Mouse (Mus musculus) urinary bladder, postnatal 25 days (tissue): ENCODE measurements around the gene Erv3.
A peak's percentile ranks its signal among the peaks of the same experiment; 100 is the strongest.
"Not testable (repeated sequence)": the region's sequence is repeated elsewhere in the genome, so short reads cannot be mapped to it uniquely, and the experiment has no call there.

ENCODE experiments used
- DNase-seq: peaks from one replicate; pipeline ENCODE4 v3.0.0; 2022; ENCODE audit warnings: low spot score

Erv3 gene

DNA sequence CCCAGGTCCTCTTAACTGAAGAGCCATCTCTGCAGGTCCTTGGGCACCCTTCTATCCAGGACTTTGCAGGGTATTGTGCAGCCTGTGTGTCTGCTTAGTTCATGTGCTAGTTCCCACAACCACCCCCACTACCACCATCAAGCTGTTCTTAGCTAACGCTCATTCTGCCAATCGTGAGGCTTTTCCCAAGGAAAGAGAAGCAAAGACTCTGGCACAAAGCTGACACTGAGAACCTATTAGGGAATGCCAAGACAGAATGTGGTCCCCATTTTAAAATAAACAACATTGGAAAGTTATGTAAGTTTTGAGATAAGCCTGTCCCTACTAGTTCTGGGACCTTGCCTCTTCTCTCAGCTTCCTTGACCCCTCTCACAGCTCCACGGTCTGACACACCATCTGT lies 3.9 kb upstream of the Erv3 start:
- DNase-seq: no peak

DNA sequence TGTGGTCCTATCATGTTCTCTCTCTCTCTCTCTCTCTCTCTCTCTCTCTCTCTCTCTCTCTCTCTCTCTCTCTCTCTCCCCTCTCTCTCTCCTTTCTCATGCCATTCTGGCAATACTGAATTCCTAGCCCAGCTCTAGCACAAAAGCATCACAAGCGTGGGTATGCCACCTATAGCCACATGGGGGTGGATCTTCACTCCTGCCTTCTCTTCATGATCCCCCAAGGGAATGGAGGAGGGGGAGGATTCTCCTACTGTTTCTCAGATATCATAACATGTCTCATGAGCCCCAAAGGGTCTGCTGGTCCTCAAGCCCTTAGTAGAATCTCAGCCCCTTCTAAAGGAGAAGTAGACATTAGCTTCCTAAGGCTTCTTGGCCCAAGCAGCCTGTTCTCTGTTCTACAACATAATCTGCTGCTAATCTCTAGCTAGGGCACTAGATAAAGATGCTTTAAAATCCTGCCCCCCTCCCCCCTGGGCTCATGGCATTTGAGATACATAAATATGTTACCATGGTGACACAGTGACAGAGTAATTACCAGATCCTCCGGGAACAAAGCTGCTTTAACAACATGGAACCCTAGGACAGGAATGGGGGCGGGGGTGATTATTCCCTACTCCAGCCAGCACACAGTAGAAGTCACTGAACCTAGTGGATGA lies 3.2 kb upstream of the Erv3 start:
- no peak for DNase-seq

- DNase-seq: no peak
Observed at GRCm38 (mm10) chr2:131857838-131858237, 1.7 kb downstream of the Erv3 start.

DNA sequence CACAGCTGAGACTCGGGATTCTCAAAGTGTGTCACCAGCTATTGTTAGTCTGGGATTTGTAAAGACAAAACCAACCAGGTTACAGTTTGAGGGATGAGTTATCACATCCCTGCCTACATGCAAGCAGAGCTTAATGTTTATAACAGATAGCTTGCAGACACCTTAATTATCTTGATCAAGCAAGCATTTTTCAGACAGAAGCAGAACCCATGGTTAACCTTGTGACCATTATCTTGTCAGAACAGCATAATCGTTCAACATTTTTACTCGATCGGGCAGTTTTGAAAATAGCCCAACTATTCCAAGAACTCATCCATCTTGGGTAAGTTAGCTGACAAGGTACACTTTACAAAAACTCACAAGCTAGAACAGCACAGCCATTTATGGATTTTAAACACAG lies 5.8 kb downstream of the Erv3 start:
- no peak for DNase-seq

- DNase-seq: no peak
Observed at GRCm38 (mm10) chr2:131851333-131852092, 8.0 kb downstream of the Erv3 start.

DNA sequence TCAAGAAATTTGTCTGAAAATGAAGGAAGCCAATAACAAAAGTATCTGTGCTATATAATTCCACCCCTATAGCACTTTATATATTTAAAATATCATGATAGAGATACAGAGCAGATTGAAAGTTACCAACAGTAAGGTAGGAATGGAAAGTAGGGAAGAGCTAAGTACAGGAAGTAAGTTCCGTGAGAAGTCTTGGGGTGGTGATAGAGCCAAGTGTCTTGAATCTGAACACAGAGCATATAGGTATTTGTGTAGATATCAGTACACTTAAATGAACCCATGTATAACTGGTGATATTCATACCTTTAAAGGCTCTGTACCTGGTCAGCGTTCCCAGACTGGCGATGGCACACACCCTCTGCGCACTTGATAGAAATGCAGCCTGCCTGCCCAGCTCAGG lies 9.5 kb downstream of the Erv3 start:
- DNase-seq: no peak

- no peak for DNase-seq
Observed at GRCm38 (mm10) chr2:131847501-131848359, 11.8 kb downstream of the Erv3 start.

DNA sequence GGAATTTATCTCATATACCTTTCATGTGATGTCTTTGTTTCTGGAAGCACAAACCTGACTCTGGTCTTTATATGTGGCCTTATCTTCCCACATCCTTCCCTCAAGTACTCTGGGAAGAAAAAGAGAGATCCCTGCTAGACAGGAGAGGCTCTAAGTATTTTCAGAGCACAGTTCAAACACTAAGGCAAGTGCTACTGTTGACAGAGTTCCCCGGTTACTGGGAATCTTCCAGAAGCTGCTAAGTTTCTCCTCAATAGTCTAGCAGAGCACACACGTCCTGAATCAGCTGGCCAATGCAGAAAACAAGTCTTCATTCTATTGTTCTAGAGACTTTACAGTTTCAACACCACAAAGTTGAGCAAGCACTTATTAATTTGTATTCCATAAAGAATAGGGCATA lies 12.7 kb downstream of the Erv3 start:
- no peak for DNase-seq

DNA sequence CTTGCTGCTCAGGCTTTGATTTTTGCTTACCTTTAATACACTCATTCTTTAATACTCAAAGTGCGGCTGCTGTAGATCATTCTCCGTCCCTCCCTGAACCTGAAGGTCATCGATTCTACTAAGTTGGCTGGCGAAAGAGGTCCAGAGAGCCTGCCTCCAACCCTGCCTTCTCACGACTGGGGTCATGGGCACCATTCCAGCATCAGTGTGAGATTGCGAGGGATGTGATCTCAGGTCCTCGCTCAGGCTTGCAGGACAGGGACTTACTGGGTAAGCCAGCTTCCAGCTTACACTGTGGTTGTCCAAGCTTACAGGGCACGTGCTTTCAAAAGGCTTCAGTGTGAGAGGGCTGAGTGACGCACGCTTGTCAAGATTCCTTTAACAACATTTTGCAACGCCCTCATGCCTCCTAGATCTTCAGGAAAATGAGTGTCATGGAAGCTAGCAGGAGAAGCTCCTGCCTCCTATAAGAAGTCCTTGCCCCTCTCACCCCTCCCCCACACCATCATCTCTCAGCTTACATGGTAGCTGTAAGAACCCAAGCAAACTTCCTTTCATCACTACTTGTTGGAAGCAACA lies 13.3 kb downstream of the Erv3 start:
- no peak for DNase-seq

GRCm38 (mm10) chr2:131845671-131846070 lies 13.9 kb downstream of the Erv3 start:
- DNase-seq: no peak

DNA sequence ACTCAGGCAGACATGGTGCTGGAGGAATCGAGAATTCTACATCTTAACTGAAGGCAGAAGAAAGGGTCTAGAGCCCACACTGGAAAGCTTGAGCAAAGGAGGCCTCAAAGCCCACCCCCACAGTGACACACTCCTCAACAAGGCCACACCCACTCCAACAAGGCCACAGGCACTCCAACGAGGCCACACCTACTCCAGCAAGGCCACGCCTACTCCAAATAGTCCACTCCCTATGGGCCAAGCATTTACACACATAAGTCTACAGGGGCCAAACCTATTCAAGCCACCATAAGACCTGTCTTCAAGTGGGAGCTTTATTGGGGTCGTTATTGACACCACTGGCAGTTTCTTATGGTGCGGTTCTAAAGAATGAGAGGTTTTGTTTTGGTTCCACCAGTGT lies 17.0 kb downstream of the Erv3 start:
- no peak for DNase-seq

GRCm38 (mm10) chr2:131841321-131841693 lies 18.2 kb downstream of the Erv3 start:
- DNase-seq: no peak

GRCm38 (mm10) chr2:131840611-131841320 lies 18.8 kb downstream of the Erv3 start:
- DNase-seq: no peak

- DNase-seq: no peak
Observed at GRCm38 (mm10) chr2:131834296-131834695, 25.3 kb downstream of the Erv3 start.

DNA sequence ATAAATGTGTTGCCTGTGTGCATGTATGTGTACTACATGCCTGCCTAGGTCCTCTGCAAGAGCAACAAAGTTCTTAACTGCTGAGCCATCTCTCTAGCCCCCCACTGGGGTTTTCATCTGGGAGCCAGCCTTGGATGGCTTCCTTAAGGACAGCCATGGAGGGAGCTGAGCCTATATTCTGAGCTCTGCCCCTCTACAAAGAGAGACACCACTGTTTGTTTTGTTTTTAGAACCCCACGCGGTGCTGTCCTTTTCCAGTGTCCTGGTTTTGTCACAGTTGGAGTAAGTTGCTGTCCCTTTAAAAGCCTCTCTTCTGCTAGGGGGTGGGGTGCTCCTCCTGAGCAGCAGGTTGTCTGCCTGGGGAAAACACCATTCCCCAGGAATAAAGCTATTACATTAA lies 27.7 kb downstream of the Erv3 start:
- no peak for DNase-seq

- DNase-seq: not testable (repeated sequence)
Observed at GRCm38 (mm10) chr2:131830945-131831344, 28.6 kb downstream of the Erv3 start.

- DNase-seq: peak; percentile 48
Observed at GRCm38 (mm10) chr2:131827999-131828975, 31.3 kb downstream of the Erv3 start.

DNA sequence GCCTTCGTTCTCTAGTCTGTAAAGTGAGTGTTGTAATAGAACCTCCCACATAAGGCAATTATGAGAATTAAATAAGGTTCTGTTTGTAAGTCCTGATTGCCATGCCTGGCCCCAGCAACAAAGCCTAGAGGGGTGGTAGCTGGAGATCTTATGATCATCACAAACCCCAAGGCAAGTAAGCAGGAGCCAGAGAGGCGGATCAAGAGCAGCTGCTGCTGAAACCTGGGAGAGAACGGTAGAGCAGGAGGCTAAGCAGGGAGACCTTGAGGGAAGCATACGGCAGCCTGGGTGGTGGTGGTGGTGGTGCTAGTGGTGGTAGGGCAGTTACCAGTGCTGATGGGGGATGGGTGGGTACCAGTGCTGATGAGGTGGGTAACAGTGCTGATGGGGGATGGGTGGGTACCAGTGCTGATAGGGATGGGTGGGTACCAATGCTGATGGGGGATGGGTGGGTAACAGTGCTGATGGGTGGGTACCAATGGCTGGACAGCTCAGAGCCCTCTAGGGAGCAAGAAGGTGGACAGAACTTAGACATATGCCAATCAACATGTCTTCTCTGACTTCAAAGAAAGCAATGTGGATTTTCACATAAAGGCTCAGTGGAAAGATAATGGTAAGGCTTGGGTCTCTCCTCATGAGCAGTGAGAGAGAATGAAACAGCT lies 32.4 kb downstream of the Erv3 start:
- no peak for DNase-seq

DNA sequence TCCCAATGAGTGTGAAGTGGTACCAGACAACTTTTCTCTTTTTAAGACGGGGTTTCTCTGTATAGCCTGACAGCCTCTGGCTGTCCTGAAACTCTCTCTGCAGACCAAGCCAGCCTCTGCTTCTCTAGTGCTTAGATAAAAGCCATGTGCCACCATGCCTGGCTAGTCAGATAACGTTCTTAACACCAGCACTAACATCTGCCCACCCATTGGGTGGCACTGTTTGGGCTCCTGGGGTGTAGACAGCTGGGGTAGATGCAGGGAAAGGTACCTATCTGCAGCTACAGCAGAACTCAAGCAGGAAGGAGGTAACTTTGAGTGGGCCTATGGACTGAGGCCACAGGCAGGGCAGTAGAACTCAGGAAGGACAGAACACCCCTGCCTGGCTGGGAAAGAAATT lies 34.0 kb downstream of the Erv3 start:
- DNase-seq: no peak

DNA sequence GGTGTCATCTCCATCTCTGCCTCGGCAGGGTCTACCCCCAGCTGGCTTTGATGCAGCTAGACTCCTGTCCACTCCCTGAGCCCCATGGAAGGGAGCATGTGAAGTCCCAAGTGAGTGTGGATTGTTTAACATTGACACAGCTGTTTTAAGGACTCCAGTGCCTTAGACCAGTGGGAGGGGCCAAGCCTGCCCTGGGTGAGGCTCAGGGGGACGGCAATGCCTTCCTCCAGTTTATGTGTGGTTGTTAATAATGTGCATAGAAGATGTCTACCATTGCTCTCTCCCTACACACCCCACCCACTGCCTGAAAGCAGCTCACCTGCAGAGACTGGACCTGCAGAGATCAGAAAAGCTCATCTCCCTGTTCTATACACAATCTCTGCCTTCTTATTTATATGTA lies 35.6 kb downstream of the Erv3 start:
- DNase-seq: no peak
